Comparison of ENCODE assay signal across 22 mouse cellular contexts in the genomic region with DNA sequence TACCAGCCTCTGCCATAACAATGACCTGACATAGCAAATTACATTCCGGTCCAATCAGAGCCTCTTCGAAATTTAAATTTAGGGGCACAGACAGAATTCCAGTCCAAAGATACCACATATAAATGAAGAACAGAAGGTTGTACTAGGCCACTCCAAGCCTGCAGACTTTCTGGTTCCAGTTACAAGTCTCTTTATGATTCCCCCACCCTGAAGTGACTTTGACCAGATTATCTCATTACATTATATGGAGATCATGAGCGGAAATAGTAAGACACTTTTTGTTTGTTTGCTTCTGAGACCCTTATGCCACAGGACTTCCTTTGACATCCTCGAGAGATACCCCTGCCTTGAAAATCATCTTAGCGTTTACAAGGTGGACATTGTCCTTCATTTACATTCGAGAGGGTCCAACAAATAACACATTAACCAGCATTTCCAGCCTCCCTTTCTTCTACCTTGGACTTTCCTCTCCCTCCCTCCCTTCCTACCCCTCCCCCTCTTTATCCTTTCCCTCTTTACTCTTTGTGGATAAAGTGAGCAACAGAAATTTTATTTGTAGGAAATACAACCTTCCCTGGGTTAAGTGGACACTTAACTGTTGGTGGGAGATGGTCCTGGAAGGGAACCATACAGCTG. TPM values are rescaled to one million over a fixed set of nuclear protein-coding genes. Genes with fewer than 3 reads are reported as not detected.
DNase-seq lines count a peak whose midpoint lies in the region; ATAC-seq and TF ChIP-seq lines count a peak whose summit lies in the region.
"Had no signal": no experiment of that assay in that cellular context is flagged by ENCODE, and none has a peak within 500 bp of the region (broad histone marks: within the 10 kb centered on the region; RNA-seq: fewer than 3 reads in every experiment).

No protein-coding gene starts in this region.

- H3K9me3 ChIP-seq in kidney, embryonic 16.5 days (ENCODE audit: low read length), result no peaks in the 10 kb centered on the region
- H3K9me3 ChIP-seq in kidney, embryonic 14.5 days (ENCODE audit: control insufficient read depth, low read length), result no peaks in the 10 kb centered on the region
- H3K9me3 ChIP-seq in liver, postnatal 0 days (ENCODE audit: low read length), result no peaks in the 10 kb centered on the region
- no peaks in the 10 kb centered on the region for H3K9me3 ChIP-seq in liver, embryonic 11.5 days (ENCODE audit: control insufficient read depth, low read length)
- H3K9me3 ChIP-seq in forebrain, embryonic 12.5 days, result no peaks in the 10 kb centered on the region
- H3K9me3 ChIP-seq: embryonic facial prominence, embryonic 12.5 days; G1E; heart, embryonic 10.5 days had no signal

- H3K27ac ChIP-seq in kidney, adult 2 months (ENCODE audit: insufficient read depth, low read depth, low read length), result peak overlapping the region; percentile 40; the same call in 1 of the 2 replicates
- peak overlapping the region; percentile 75 for H3K27ac ChIP-seq in kidney, embryonic 16.5 days (ENCODE audit: low read length)
- no peak overlapping the region for H3K27ac ChIP-seq in kidney, embryonic 14.5 days (ENCODE audit: low read depth, low read length)
- H3K27ac ChIP-seq in liver, postnatal 0 days (ENCODE audit: low read depth), result peak overlapping the region; percentile 18; the same call in 1 of the 2 replicates
- no peak overlapping the region for H3K27ac ChIP-seq in liver, embryonic 11.5 days (ENCODE audit: low read depth, low read length)
- no peak overlapping the region for H3K27ac ChIP-seq in forebrain, embryonic 12.5 days
- H3K27ac ChIP-seq: embryonic facial prominence, embryonic 12.5 days; heart, embryonic 10.5 days had no signal

- TF ChIP-seq EP300 in liver, postnatal 0 days (IDR thresholded peaks at IDR 0.05; ENCODE audit: low read depth), result no peak

- TF ChIP-seq POLR2A in kidney, adult 2 months (IDR thresholded peaks at IDR 0.05; ENCODE audit: low read depth, low read length), result no peak

- H3K27me3 ChIP-seq in kidney, adult 2 months (replicated peaks; ENCODE audit: control insufficient read depth, insufficient read depth, low read length), result no peaks in the 10 kb centered on the region
- no peaks in the 10 kb centered on the region for H3K27me3 ChIP-seq in kidney, embryonic 16.5 days (ENCODE audit: insufficient read depth, low read length)
- H3K27me3 ChIP-seq in kidney, embryonic 14.5 days (ENCODE audit: control insufficient read depth, insufficient read depth, low read length), result no peaks in the 10 kb centered on the region
- no peaks in the 10 kb centered on the region for H3K27me3 ChIP-seq in liver, postnatal 0 days (ENCODE audit: insufficient read depth, low read length)
- no peaks in the 10 kb centered on the region for H3K27me3 ChIP-seq in liver, embryonic 11.5 days (replicated peaks; ENCODE audit: control insufficient read depth, insufficient read depth, low read length)
- no peaks in the 10 kb centered on the region for H3K27me3 ChIP-seq in forebrain, embryonic 12.5 days
- H3K27me3 ChIP-seq: embryonic facial prominence, embryonic 12.5 days had no signal

- peaks cover 7% of the 10 kb centered on the region; the same call in 1 of the 2 replicates for H3K4me1 ChIP-seq in kidney, adult 2 months (ENCODE audit: control insufficient read depth, insufficient read depth, low read length)
- H3K4me1 ChIP-seq in kidney, embryonic 16.5 days (ENCODE audit: insufficient read depth, low read length), result peaks cover 7% of the 10 kb centered on the region; the same call in 1 of the 2 replicates
- H3K4me1 ChIP-seq in kidney, embryonic 14.5 days (ENCODE audit: control insufficient read depth, insufficient read depth, low read length), result no peaks in the 10 kb centered on the region
- H3K4me1 ChIP-seq in liver, postnatal 0 days (ENCODE audit: insufficient read depth), result peaks cover 11% of the 10 kb centered on the region
- H3K4me1 ChIP-seq in liver, embryonic 11.5 days (replicated peaks; ENCODE audit: control insufficient read depth, insufficient read depth, low read length), result no peaks in the 10 kb centered on the region; the same call in 1 of the 2 replicates
- H3K4me1 ChIP-seq in forebrain, embryonic 12.5 days, result no peaks in the 10 kb centered on the region
- H3K4me1 ChIP-seq: embryonic facial prominence, embryonic 12.5 days; heart, embryonic 10.5 days had no signal

- TF ChIP-seq CTCF in kidney, adult 2 months (conservative IDR thresholded peaks at IDR 0.05; ENCODE audit: insufficient read depth, insufficient read length, low read depth, low read length), result no peak
- no peak for TF ChIP-seq CTCF in liver, postnatal 0 days (IDR thresholded peaks at IDR 0.05; ENCODE audit: low read depth)

- no peak overlapping the region for H3K4me3 ChIP-seq in kidney, adult 2 months (ENCODE audit: insufficient read depth, low read depth, low read length)
- H3K4me3 ChIP-seq in kidney, embryonic 16.5 days (ENCODE audit: low read length), result no peak overlapping the region
- H3K4me3 ChIP-seq in kidney, embryonic 14.5 days (ENCODE audit: low read length), result no peak overlapping the region
- no peak overlapping the region for H3K4me3 ChIP-seq in liver, postnatal 0 days (ENCODE audit: low read depth, low read length)
- H3K4me3 ChIP-seq in liver, embryonic 11.5 days (ENCODE audit: low read depth, low read length), result no peak overlapping the region
- H3K4me3 ChIP-seq in forebrain, embryonic 12.5 days (replicated peaks), result no peak overlapping the region
- H3K4me3 ChIP-seq: embryonic facial prominence, embryonic 12.5 days; heart, embryonic 10.5 days had no signal

- H3K9ac ChIP-seq in kidney, embryonic 16.5 days (replicated peaks; ENCODE audit: low read length), result no peak overlapping the region
- H3K9ac ChIP-seq in kidney, embryonic 14.5 days (ENCODE audit: low read depth, low read length), result no peak overlapping the region
- no peak overlapping the region for H3K9ac ChIP-seq in liver, postnatal 0 days (replicated peaks)
- H3K9ac ChIP-seq in liver, embryonic 11.5 days (ENCODE audit: low read depth, low read length), result no peak overlapping the region
- H3K9ac ChIP-seq in forebrain, embryonic 12.5 days, result no peak overlapping the region
- H3K9ac ChIP-seq: embryonic facial prominence, embryonic 12.5 days had no signal

- H3K36me3 ChIP-seq in kidney, adult 2 months (ENCODE audit: control insufficient read depth, insufficient read depth, low read length), result no peaks in the 10 kb centered on the region
- no peaks in the 10 kb centered on the region for H3K36me3 ChIP-seq in kidney, embryonic 16.5 days (ENCODE audit: insufficient read depth, low read length)
- H3K36me3 ChIP-seq in kidney, embryonic 14.5 days (ENCODE audit: control insufficient read depth, insufficient read depth, low read length), result no peaks in the 10 kb centered on the region
- no peaks in the 10 kb centered on the region for H3K36me3 ChIP-seq in liver, postnatal 0 days (replicated peaks; ENCODE audit: insufficient read depth, low read length)
- no peaks in the 10 kb centered on the region for H3K36me3 ChIP-seq in liver, embryonic 11.5 days (ENCODE audit: control insufficient read depth, insufficient read depth, low read length)
- H3K36me3 ChIP-seq in forebrain, embryonic 12.5 days (replicated peaks), result no peaks in the 10 kb centered on the region
- H3K36me3 ChIP-seq: embryonic facial prominence, embryonic 12.5 days; G1E; heart, embryonic 10.5 days had no signal

- 62% methylated on average over 6 of the region's 6 CpGs for WGBS in kidney, adult 2 months
- WGBS in kidney, embryonic 16.5 days, result 82% methylated on average over 6 of the region's 6 CpGs
- WGBS in kidney, embryonic 14.5 days, result 77% methylated on average over 6 of the region's 6 CpGs
- WGBS in liver, postnatal 0 days (ENCODE audit: insufficient replicate concordance), result 68% methylated on average over 6 of the region's 6 CpGs
- WGBS in liver, embryonic 11.5 days, result 71% methylated on average over 6 of the region's 6 CpGs
- WGBS in forebrain, embryonic 12.5 days, result 86% methylated on average over 6 of the region's 6 CpGs

- no peak overlapping the region for H3K4me2 ChIP-seq in kidney, embryonic 16.5 days (replicated peaks; ENCODE audit: low read depth, low read length)
- no peak overlapping the region for H3K4me2 ChIP-seq in kidney, embryonic 14.5 days (replicated peaks; ENCODE audit: low read depth, low read length)
- peak overlapping the region; percentile 47 for H3K4me2 ChIP-seq in liver, postnatal 0 days (ENCODE audit: low read depth, low read length)
- H3K4me2 ChIP-seq in liver, embryonic 11.5 days, result no peak overlapping the region
- no peak overlapping the region for H3K4me2 ChIP-seq in forebrain, embryonic 12.5 days
- H3K4me2 ChIP-seq: embryonic facial prominence, embryonic 12.5 days had no signal

- peak; percentile 70 for DNase-seq in kidney, adult 2 months
- DNase-seq in kidney, postnatal 4 days, result no peak
- DNase-seq in liver, postnatal 0 days, result no peak
- DNase-seq in liver, embryonic 11.5 days (ENCODE audit: low spot score), result no peak
- no peak for DNase-seq in adrenal gland, postnatal 14 days
- DNase-seq: adrenal gland, adult 8-10 months; B cell, adult 2 months; cerebellum, adult 11-12 months; cerebellum, adult 9-10 months; cerebellum, postnatal 25 days; gastrocnemius, postnatal 10 days; heart, adult 18-20 months; heart, postnatal 10 days; heart, postnatal 4 days had no signal

- peak; percentile 43; the same call in 1 of the 2 replicates for ATAC-seq in kidney, embryonic 16.5 days (ENCODE audit: low FRiP score, low TSS enrichment)
- ATAC-seq in kidney, embryonic 14.5 days (ENCODE audit: low FRiP score, low TSS enrichment), result no peak
- no peak for ATAC-seq in liver, postnatal 0 days
- no peak for ATAC-seq in liver, embryonic 11.5 days (replicated peaks; ENCODE audit: low FRiP score)
- no peak for ATAC-seq in forebrain, embryonic 12.5 days (ENCODE audit: low FRiP score)
- ATAC-seq: CD4-positive, CD25-positive, alpha-beta regulatory T cell, adult 4 months; forebrain, embryonic 16.5 days had no signal

RNA-seq across cellular contexts. Expression of a gene that starts 17.7 kb away (rescaled TPM):
- polyA plus RNA-seq in kidney, adult 2 months (2012; rRNA removed), result 5.8 and 7.7 TPM in 2 replicates
- polyA plus RNA-seq in kidney, embryonic 16.5 days (2015; fragmentation: Nextera tagmentation; extraction: Ambion mirVana), result 18.5 and 21.2 TPM in 2 replicates
- 20.0 and 26.8 TPM in 2 replicates for polyA plus RNA-seq in kidney, embryonic 14.5 days (2014; fragmentation: Nextera tagmentation; extraction: Ambion mirVana)
- 7.3 and 8.2 TPM in 2 replicates for polyA plus RNA-seq in liver, postnatal 0 days (2015; fragmentation: Nextera tagmentation; extraction: Ambion mirVana)
- polyA plus RNA-seq in liver, embryonic 11.5 days (2014; fragmentation: Nextera tagmentation; extraction: Ambion mirVana), result 14.2 and 16.6 TPM in 2 replicates
- 48.4 and 54.3 TPM in 2 replicates for total RNA-seq in adrenal gland, postnatal 14 days (2021)
- 40.1 and 40.2 TPM in 2 replicates for polyA plus RNA-seq in forebrain, embryonic 12.5 days (2016; fragmentation: Nextera tagmentation; extraction: Ambion mirVana)

Comparison
In these comparisons a context has a peak if more than half of its experiments do, and no peak if none do; other contexts are left out.
1. H3K27ac ChIP-seq: peak in kidney, adult 2 months (single experiment), kidney, embryonic 16.5 days (single experiment) and liver, postnatal 0 days (single experiment); none in kidney, embryonic 14.5 days (single experiment), liver, embryonic 11.5 days (single experiment) and forebrain, embryonic 12.5 days (single experiment).